Mouse (Mus musculus) hindbrain, postnatal 0 days (tissue): ENCODE results near the gene Ifnar1. TPM values are rescaled to one million over a fixed set of nuclear protein-coding genes. Genes with fewer than 3 reads are reported as not detected.

Experiments
- ATAC-seq: fragments of 200-750 bp; cut with Nextera tagmentation; 2 replicates; pipeline ENCODE4 v1.8.0; 2017; ENCODE audit warnings: mild to moderate bottlenecking, moderate TSS enrichment, moderate library complexity
- DNase-seq: peaks from one replicate; pipeline ENCODE4 v3.0.0-alpha.2; 2015; ENCODE audit warnings: low spot score
- H3K27ac ChIP-seq: fragments of 300-500 bp; sonication (generic); 2 replicates; pipeline ENCODE4 v1.5.1; 2014; ENCODE audit warnings: mild to moderate bottlenecking
- H3K27me3 ChIP-seq: fragments of 300-500 bp; sonication (generic); 2 replicates; pipeline ENCODE4 v1.6.1; 2014; ENCODE audit warnings: low read length, mixed read lengths; ENCODE audit not compliant: insufficient read depth
- H3K36me3 ChIP-seq: fragments of 300-500 bp; sonication (generic); 2 replicates; pipeline ENCODE4 v1.6.1; 2014; ENCODE audit warnings: low read length, mixed read lengths; ENCODE audit not compliant: insufficient read depth
- H3K4me1 ChIP-seq: fragments of 300-500 bp; sonication (generic); 2 replicates; pipeline ENCODE4 v1.6.1; 2014; ENCODE audit warnings: antibody characterized with exemption, low read length, mixed read lengths; ENCODE audit not compliant: insufficient read depth
- H3K4me2 ChIP-seq: fragments of 300-500 bp; sonication (generic); 2 replicates; pipeline ENCODE4 v1.6.1; 2014; ENCODE audit warnings: low read depth, mild to moderate bottlenecking, low read length, moderate library complexity, mixed read lengths
- H3K4me3 ChIP-seq: fragments of 300-500 bp; sonication (generic); 2 replicates; pipeline ENCODE4 v1.5.1; 2014; ENCODE audit warnings: low read length
- H3K9ac ChIP-seq: fragments of 300-500 bp; sonication (generic); replicated peaks from 2 replicates; pipeline ENCODE4 v1.6.1; 2014; ENCODE audit warnings: mild to moderate bottlenecking, low read length, moderate library complexity, mixed read lengths
- H3K9me3 ChIP-seq: fragments of 300-500 bp; sonication (generic); 2 replicates; pipeline ENCODE4 v1.6.1; 2016; ENCODE audit warnings: low read length, mixed read lengths
- CTCF ChIP-seq: IDR thresholded peaks from 2 replicates; pipeline ENCODE4 v1.5.1; 2016; ENCODE audit warnings: antibody characterized with exemption, control low read depth, low read depth
- WGBS: fragments of 180-500 bp; shearing (Covaris S2); extraction: QIAGEN DNeasy Blood & Tissue Kit; methylation state at CpG from one replicate; pipeline ENCODE4 v1.1.7; 2014; 5-methylcytosine and 5-hydroxymethylcytosine counted together
- polyA plus RNA-seq: library from polyadenylated mRNA; unstranded; fragments of >200 nt; fragmentation: Nextera tagmentation; extraction: Ambion mirVana; gene quantifications from 2 replicates; pipeline ENCODE4 v1.2.1, GENCODE M21; 2015
- total RNA-seq: library from RNA; depleted of rRNA; stranded (reverse); fragments of >200 nt; gene quantifications from 2 replicates; pipeline ENCODE4 v1.2.3, GENCODE M21; 2014

Ifnar1 gene
- total and polyA plus RNA-seq, 2 experiments from 2014 or later, result 34.1 to 53.1 TPM

DNA sequence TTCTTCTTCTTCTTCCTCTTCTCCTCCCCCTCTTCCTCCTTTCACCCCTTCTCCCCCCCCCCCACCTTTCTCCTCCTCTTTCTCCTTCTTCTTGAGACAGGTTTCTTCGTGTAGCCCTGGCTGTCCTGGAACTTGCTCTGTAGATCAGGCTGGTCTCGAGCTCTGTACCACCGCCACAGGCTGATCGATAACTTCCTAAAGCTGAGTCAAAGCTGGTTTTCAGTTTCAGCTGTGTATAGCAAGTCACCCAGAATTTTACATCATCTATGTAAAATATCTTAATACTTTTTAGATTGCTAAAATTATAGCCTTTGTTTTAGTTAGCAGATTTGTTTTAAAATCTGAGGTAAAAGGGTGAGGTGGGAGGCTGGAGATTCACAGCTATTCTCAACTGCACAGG is 40.2 kb upstream of the Ifnar1 start:
- Histone ChIP-seq H3K4me1 (no peaks in the 10 kb centered on the region), H3K4me3 (no peak overlapping the region), H3K9me3 (no peaks in the 10 kb centered on the region), H3K4me2 (no peak overlapping the region), H3K9ac (no peak overlapping the region), H3K27me3 (no peaks in the 10 kb centered on the region), H3K36me3 (no peaks in the 10 kb centered on the region), H3K27ac (no peak overlapping the region)
- TF ChIP-seq CTCF, result no peak
- no peak for DNase-seq
- ATAC-seq, result no peak
- WGBS, result 85% methylated on average over 4 of the region's 4 CpGs

DNA sequence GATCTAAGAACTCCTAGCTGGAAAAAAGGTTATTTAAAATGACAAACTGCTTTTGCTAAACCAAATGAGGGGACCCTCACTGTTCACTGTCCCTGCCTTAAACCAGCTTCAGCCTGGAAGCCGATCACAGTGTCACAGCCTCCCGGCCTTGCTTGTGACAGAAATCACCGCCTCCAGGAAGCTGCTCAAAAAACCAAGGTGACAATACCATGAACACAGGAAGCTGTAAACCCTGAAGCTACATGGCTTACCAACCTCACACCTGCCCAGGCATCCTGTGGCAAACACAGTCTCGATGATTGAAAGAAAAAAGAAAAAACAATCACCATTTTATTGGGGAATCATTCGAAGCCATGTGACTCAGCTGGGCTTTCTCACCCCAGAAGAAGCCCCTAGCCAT is 39.5 kb upstream of the Ifnar1 start:
- H3K4me1 ChIP-seq, result no peaks in the 10 kb centered on the region
- TF ChIP-seq CTCF, result no peak
- H3K4me2 ChIP-seq, result no peak overlapping the region
- WGBS, result 91% methylated on average over 5 of the region's 5 CpGs
- no peak for ATAC-seq
- H3K36me3 ChIP-seq, result no peaks in the 10 kb centered on the region
- H3K9ac ChIP-seq, result no peak overlapping the region
- no peaks in the 10 kb centered on the region for H3K9me3 ChIP-seq
- no peaks in the 10 kb centered on the region for H3K27me3 ChIP-seq
- no peak overlapping the region for H3K4me3 ChIP-seq
- DNase-seq, result no peak
- no peak overlapping the region for H3K27ac ChIP-seq

DNA sequence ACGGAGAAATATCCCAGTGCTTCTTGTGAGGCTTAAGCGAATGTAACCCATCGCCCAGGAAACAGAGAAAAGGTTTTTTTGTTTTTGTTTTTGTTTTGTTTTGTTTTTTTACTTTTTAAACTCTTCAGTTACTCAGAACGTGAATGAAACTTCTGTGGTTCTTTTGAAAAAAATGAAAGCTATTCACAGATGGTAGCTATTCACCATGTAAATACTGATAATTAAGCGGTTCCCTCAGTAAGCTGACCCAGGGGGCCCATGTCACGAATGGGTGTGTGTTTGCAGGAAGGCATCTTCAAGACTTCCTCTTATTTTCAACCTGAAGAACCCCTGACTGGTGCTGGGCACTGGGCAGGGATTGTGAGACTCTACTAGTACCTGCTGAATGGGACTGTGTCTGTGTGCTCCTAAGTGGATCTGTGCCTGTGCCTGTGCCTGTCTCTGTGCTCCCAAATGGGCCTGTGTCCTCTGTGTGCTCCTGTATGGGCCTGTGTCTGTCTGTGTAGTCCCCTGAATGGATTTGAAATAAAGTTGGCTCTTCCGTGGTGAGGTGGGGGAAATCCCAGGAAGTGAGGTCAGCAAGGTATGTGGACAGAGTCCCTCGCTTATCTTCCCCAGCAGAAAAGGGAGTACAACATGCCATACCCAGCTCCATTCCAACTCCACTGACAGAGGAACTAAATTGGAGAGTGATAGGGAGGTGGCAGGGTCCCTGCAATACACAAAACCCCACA is 38.1 kb upstream of the Ifnar1 start:
- Histone ChIP-seq H3K9me3 (no peaks in the 10 kb centered on the region), H3K36me3 (no peaks in the 10 kb centered on the region), H3K27me3 (no peaks in the 10 kb centered on the region), H3K4me2 (no peak overlapping the region), H3K27ac (no peak overlapping the region), H3K4me3 (no peak overlapping the region), H3K9ac (no peak overlapping the region), H3K4me1 (no peaks in the 10 kb centered on the region)
- DNase-seq (no peak), ATAC-seq (no peak)
- no peak for TF ChIP-seq CTCF
- 69% methylated on average over 8 of the region's 8 CpGs for WGBS

DNA sequence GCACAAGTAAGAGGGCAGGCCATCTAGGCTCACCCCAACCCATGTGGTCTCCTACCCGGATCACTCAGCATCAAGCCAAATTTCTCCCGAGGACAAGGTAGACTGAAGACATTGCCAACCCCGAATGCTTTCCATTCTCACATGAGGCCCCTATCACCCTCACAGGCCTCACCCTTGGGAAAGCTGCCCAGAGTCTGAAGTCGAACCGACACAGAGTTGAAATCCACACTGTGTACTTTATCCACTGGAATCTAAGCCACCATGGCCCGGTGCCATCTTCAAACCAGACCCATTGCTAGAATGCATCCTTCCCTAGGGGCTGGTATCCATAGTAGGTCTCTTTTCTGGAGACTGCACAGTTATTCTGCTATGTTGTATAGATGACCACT is 37.5 kb upstream of the Ifnar1 start:
- no peak overlapping the region for H3K4me2 ChIP-seq
- no peak for ATAC-seq
- no peaks in the 10 kb centered on the region for H3K4me1 ChIP-seq
- no peaks in the 10 kb centered on the region for H3K36me3 ChIP-seq
- no peaks in the 10 kb centered on the region for H3K9me3 ChIP-seq
- no peak overlapping the region for H3K27ac ChIP-seq
- no peak for DNase-seq
- no peaks in the 10 kb centered on the region for H3K27me3 ChIP-seq
- no peak overlapping the region for H3K9ac ChIP-seq
- 71% methylated on average over 6 of the region's 6 CpGs for WGBS
- no peak overlapping the region for H3K4me3 ChIP-seq
- no peak for TF ChIP-seq CTCF

DNA sequence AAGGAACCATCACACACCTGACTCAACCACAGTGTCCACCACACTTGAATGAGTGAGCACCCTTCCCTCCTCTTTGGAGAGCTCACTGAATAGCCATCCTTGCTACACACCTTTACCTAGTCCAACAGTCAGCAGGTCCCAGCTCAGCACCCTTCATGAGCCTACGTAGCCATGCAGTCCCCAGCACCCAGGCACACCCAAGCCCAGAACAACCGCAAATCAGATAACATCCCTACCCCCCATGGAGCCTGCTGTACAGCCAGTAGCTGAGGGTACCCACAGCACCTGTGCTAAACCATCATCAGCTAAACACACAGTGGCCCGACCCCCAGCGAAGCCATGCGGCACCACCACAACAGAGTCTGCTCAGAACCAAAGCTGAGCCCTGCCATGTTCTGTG is 37.0 kb upstream of the Ifnar1 start:
- H3K4me2 ChIP-seq, result no peak overlapping the region

DNA sequence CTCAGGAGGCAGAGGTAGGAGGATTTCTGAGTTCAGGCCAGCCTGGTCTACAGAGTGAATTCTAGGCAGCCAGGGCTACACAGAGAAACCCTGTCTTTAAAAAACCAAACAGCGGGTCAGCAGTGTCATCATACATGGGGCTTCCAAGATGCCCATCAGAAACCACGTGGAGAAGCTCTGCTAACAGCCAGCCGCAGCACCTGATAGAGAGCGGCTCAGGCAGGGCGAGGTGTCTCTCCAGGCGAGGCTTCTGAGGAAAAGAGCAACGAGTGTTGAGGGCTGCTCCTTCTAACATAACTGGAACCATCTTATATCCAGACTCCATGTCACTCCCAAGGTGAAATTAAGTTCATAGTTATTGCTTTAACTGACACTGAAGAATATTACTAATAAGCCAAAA is 36.1 kb upstream of the Ifnar1 start:
- Histone ChIP-seq H3K27ac (no peak overlapping the region), H3K4me1 (no peaks in the 10 kb centered on the region), H3K9ac (no peak overlapping the region), H3K27me3 (no peaks in the 10 kb centered on the region), H3K36me3 (no peaks in the 10 kb centered on the region), H3K4me2 (no peak overlapping the region), H3K9me3 (no peaks in the 10 kb centered on the region), H3K4me3 (no peak overlapping the region)
- ATAC-seq (no peak), DNase-seq (no peak)
- WGBS, result 81% methylated on average over 7 of the region's 7 CpGs
- TF ChIP-seq CTCF, result no peak

More for the DNA sequence above, 37.0 kb upstream of the Ifnar1 start:
- ATAC-seq (no peak), DNase-seq (no peak)
- Histone ChIP-seq H3K4me1 (no peaks in the 10 kb centered on the region), H3K27ac (no peak overlapping the region), H3K27me3 (no peaks in the 10 kb centered on the region), H3K4me3 (no peak overlapping the region), H3K9me3 (no peaks in the 10 kb centered on the region), H3K36me3 (no peaks in the 10 kb centered on the region), H3K9ac (no peak overlapping the region)
- TF ChIP-seq CTCF, result no peak
- 94% methylated on average over 5 of the region's 5 CpGs for WGBS
